Mouse (Mus musculus) right cerebral cortex, adult 18-20 months (tissue): ENCODE measurements around the gene Dph5.
"Not testable (repeated sequence)": the region's sequence is repeated elsewhere in the genome, so short reads cannot be mapped to it uniquely, and the experiment has no call there.

ENCODE experiments used
- DNase-seq: peaks from one replicate; pipeline ENCODE4 v3.0.0; 2022; ENCODE audit warnings: mixed read lengths

Dph5 gene

DNA sequence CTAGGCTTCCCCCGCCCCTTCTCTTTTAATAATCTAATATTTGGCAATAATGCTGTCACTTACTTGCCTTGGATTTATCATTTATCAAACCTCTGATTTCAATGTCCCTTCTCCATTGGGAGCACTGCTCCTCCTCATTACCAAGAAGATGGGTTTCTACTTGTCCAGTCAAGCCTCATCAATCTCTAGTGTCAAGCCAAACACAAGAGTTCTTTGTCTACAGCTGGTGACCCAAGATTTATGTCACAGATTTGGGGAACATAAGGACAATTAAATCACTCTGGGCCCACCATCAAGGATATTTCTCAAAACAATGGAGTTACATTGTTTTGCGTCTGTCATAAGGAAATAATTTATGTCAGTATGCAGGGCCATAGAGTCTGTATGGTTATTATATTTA lies 5.5 kb downstream of the Dph5 start:
- DNase-seq = no peak

DNA sequence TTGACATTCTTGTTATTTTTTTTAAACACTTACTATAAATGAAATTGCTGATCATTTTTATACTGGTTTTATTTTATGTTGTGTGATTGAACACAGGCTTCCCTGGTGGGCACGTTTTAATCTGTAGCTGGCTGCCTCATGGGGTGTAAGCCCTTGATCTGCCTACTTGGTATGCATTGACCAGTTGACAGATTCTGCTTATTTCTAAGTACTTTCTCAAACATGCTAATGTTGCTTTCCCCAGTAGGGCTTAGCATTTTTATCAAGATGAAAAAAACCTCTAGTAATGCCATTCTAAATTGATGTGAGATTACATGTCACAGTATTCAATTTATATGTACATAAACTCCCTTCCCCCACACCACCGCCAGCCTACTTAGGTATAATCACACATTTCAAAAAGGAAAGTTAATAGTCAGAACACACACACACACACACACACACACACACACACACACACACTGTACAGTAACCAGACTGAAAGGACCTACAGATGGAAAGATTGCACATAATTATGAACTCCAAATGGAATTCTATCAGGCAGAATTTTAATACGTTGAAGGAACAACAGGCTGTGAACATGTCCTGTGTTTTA lies 10.8 kb downstream of the Dph5 start:
- DNase-seq = no peak

DNA sequence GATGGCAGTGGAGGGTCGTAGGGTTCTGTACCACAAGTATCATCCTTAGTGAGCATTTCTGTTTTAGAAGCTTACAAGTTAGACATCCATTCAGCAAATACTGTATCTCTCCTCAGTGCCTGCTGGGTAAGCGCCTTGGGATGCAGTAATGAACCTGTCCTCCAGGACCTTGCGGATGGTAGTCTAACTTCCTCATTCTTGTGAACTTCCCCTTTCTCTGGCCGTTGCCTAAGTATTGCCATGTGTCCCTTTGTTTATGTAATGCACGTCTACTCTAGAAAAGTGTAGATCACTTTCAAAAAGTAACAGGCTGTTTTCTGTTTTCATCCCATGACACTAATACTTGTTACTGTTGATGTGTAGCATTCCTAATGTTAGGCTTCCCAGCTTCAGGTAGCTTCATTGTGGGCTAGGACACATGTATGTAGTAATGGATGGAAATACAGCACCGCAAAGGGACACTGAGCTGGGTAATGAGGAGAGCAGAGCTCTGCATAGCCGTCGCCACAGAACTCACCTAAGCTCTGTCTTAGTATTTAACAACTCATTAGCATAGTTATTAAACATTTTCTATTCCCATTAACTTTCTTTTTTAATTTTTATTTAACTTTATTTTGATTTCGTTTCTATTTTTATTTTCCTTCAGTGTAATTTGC lies 14.8 kb downstream of the Dph5 start:
- no peak for DNase-seq

GRCm38 (mm10) chr3:115905067-115905466 lies 17.4 kb downstream of the Dph5 start:
- DNase-seq = no peak

DNA sequence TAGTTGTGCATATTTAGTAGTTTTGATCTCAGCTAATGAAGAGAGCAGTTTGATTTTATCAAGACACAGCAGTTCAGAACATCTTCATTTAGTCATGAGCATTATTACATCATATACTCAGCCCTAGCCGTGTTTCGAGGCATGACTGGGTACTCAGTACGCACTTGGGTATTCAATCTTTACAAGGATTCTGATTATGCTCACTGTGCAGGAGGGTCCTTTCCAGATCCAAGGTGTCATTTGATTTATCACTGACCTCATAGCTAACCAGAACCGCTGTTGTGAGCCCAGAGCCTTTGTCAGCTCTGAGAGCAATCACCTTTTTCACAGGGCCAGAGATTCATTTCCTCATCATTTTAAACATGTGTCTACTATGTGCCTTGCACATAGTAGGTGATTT lies 17.9 kb downstream of the Dph5 start:
- no peak for DNase-seq

DNA sequence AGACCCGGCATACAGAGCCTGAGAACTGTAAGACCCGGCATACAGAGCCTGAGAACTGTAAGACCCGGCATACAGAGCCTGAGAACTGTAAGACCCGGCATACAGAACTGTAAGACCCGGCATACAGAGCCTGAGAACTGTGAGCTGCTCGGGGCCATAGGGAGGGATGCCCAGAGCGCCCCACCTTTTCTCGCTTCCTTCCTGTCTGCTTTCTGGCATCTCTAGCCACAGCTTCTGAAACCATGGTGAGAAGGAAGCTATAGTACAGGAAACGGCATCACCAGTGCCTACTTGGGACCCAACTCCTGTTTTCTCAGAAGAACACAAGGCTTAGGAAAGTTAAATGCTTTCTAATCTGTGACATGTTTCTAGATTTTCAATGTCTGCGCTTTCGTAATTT lies 19.8 kb downstream of the Dph5 start:
- not testable (repeated sequence) for DNase-seq

- DNase-seq = no peak
These were observed 37.0 kb downstream of the Dph5 start for GRCm38 (mm10) chr3:115924401-115925190.

- DNase-seq = no peak
These were observed 38.9 kb downstream of the Dph5 start for GRCm38 (mm10) chr3:115926531-115926930.

- no peak for DNase-seq
These were observed 44.1 kb downstream of the Dph5 start for GRCm38 (mm10) chr3:115931701-115932100.

DNA sequence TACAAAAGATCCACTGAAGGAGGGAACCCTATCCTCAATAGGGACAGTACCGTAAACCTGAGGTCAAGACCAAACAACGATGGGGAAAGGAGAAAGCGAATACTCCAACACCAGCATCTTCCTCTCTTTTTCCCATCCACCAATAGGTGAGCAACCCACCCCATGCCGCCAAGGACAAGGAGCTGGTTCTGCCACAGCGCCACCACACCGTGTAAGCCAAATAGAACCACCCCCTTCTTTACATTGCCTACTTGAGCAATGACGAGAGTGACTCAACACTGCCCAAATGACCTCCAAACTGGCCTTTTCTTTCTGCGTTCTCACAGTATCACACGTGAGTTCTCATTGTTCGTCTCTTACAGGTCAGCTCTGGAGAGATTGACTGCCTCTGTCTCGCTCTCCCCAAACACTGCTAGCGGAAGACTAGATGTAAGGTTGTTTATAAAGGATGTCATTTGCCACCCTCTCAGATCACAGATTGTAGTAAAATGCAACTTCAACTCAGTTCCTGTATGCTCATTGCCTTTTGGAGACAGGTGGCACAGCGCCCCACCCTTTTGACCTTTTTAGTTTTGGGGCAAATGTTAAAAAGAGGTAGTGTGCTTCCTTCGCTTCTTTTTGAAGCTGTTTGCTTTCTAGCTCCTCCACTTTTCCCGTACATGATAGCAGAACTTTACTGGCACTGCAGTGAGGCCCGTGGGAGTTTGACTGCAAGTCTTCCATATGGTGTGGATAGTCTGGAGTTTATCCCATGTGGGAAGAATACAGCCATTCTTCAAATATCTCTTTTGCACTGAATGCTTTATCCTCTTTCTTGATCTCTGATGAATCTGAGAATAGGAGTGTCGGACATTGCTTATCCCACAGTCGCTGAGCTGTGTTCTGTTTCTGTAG lies 45.9 kb downstream of the Dph5 start:
- peak; percentile 73 for DNase-seq

DNA sequence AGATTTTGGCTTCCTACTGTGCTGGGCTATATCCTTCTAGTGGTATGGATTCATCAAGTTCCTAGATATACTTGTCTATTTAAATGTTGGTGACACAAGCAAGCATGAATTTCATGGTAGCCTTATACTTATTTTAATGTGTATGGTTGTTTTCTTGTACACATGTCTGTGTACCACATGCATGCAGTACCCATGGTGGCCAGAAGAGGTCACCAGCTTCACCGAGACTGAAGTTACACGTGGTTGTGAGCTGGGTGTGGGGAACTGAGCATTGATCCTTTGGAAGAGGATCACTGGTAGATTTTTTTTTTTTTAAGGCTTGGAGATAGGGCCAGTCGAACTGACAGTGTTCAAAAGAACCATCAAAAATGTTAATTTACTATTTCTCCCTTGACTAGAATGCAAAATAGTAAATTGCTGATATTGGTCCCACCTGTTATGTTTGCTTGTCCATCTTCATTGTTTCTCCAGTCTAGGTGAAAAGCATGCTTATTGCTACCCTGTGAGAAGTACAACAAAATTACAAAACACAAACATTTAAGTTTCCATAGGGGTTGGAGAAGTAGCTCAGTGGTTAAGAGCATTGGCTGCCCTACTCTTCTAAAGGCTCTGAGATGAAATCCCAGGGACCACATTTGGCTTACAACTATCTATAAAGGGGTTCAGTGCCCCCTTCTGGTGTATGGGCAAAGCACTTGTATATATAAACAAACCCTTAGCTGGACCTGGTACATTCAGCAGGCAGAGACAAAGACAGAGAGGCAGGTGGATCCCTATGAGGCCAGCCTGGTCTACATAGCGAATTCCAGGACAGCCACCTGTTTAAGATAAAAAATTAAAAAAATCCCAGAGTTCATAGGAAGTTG lies 49.3 kb downstream of the Dph5 start:
- no peak for DNase-seq

- no peak for DNase-seq
These were observed 50.2 kb downstream of the Dph5 start for GRCm38 (mm10) chr3:115937807-115938206.

- DNase-seq = no peak
These were observed 52.9 kb downstream of the Dph5 start for GRCm38 (mm10) chr3:115940510-115940909.

DNA sequence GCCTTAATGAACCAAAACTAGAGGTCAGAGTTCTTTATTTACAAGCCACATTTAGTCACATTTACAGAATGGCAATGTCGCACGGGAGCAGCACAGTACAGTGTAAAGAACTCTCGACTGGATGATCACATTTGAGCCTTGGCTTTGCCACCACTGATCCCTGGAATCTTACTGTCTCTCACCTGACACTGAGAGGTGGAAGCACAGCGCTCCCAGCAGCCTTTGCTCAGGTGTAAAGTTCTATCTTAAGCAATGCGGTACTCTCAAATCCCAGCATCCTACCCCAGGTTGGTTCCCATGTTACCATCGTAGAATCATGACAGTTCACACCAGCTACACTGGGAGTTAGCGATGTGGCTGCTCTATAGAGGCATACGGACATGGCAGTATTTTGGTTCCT lies 53.8 kb downstream of the Dph5 start:
- DNase-seq = no peak

GRCm38 (mm10) chr3:115944376-115944775 lies 56.7 kb downstream of the Dph5 start:
- no peak for DNase-seq

- DNase-seq = no peak
These were observed 58.6 kb downstream of the Dph5 start for GRCm38 (mm10) chr3:115946272-115946671.

GRCm38 (mm10) chr3:115949220-115949920 lies 61.7 kb downstream of the Dph5 start:
- DNase-seq = no peak

DNA sequence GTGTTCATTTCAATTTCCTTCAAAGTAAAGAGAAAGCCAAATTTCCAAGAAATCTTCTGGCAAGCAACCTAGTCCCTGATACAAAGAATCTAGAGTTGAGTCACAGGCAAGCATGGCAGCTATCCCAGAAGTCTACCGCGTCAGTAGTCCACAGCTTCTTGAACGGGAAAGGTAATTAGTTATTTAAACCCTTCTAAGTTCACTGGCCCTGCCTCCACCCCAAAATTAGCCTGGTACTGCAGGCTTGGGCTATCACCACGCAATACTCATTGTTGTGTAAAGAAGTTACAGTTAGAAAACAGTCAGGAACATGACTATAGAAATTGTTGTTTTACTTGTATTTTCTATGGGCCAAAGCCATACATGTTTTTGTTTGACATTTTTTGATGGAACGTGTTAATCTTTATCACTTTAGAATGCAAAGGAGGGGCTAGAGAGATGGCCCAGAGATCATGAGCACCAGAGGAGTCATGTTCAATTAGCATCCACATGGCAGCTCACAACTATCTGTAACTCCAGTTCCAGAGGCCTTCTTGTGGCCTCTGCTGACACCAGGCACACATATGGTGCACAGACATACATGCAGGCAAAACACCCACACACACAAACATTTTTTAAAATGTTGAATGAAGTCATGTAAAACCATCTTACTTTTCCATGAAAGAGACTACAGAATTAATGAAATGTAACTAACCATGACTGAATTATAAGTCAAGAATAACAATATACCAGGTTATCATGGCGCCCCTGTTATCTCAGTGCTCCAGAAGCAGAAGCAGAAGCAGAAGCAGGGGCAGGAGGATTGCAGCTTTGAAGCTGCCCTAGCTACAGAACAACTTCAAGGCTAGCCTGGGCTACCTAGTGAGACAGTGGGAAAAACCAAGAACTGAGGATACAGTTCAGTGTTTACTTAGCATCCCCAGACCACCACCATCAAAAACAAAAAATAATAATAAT lies 62.6 kb downstream of the Dph5 start:
- DNase-seq = peak; percentile 38

DNA sequence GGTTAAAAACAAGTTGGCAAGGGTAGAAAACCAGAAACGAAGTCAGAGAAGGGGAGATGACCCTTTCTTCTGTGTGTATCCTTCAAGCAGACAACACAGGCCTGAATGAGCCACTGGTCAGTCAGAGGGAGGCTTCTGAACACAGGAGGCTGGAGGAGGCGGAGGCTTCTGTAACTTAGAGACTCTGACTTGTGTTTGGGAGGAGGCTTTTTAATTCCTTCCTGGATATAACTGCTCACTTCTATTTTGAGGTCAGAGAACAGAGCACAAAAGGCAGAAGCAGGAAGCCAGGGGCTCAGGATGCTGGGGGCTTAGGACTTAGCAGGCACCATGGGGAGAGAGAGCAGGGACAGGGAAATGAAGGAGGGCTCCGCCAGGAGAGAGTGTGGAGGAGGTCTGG lies 63.6 kb downstream of the Dph5 start:
- DNase-seq = no peak

GRCm38 (mm10) chr3:115952356-115952755 lies 64.7 kb downstream of the Dph5 start:
- DNase-seq = no peak
